Comparison of ENCODE assay signal across 11 mouse cellular contexts in genomic region chr2:106195170-106195569, GRCm38 (mm10).
A peak's percentile ranks its signal among the peaks of the same experiment; 100 is the strongest.
DNase-seq lines count a peak whose midpoint lies in the region; ATAC-seq lines count a peak whose summit lies in the region.
"Had no signal": no experiment of that assay in that cellular context is flagged by ENCODE, and none has a peak within 500 bp of the region (broad histone marks: within the 10 kb centered on the region; RNA-seq: fewer than 3 reads in every experiment).

No protein-coding gene starts in this region.

- no peak overlapping the region for H3K4me3 ChIP-seq in embryonic facial prominence, embryonic 12.5 days
- H3K4me3 ChIP-seq in hindbrain, embryonic 14.5 days (replicated peaks; ENCODE audit: low read length): 0 out of 2 replicates have a peak overlapping the region, but pooled peaks have one; percentile 31
- no peak overlapping the region for H3K4me3 ChIP-seq in neural tube, embryonic 15.5 days (replicated peaks)
- H3K4me3 ChIP-seq: megakaryocyte, embryonic 14.5 days; stomach, embryonic 15.5 days had no signal

- H3K4me1 ChIP-seq in embryonic facial prominence, embryonic 12.5 days: no peaks in the 10 kb centered on the region
- H3K4me1 ChIP-seq in hindbrain, embryonic 14.5 days (replicated peaks; ENCODE audit: control insufficient read depth, insufficient read depth, low read length): peaks cover 17% of the 10 kb centered on the region
- H3K4me1 ChIP-seq in neural tube, embryonic 15.5 days: peaks cover 18% of the 10 kb centered on the region

- no peaks in the 10 kb centered on the region for H3K36me3 ChIP-seq in embryonic facial prominence, embryonic 12.5 days
- H3K36me3 ChIP-seq in hindbrain, embryonic 14.5 days (replicated peaks; ENCODE audit: control insufficient read depth, insufficient read depth): no peaks in the 10 kb centered on the region
- H3K36me3 ChIP-seq in neural tube, embryonic 15.5 days: no peaks in the 10 kb centered on the region
- H3K36me3 ChIP-seq: stomach, embryonic 15.5 days had no signal

- H3K9me3 ChIP-seq in embryonic facial prominence, embryonic 12.5 days: peaks cover under 1% of the 10 kb centered on the region; the same call in 1 of the 2 replicates
- H3K9me3 ChIP-seq in hindbrain, embryonic 14.5 days (ENCODE audit: control insufficient read depth, low read length): 0 out of 2 replicates have a peak, but pooled peaks cover 1% of the 10 kb centered on the region
- H3K9me3 ChIP-seq in neural tube, embryonic 15.5 days (replicated peaks): no peaks in the 10 kb centered on the region
- H3K9me3 ChIP-seq: stomach, embryonic 15.5 days had no signal

- no peak overlapping the region for H3K9ac ChIP-seq in embryonic facial prominence, embryonic 12.5 days
- H3K9ac ChIP-seq in hindbrain, embryonic 14.5 days: 0 out of 2 replicates have a peak overlapping the region, but pooled peaks have one; percentile 60
- H3K9ac ChIP-seq in neural tube, embryonic 15.5 days (replicated peaks): no peak overlapping the region
- H3K9ac ChIP-seq: liver, embryonic 14.5 days; stomach, embryonic 15.5 days had no signal

- no peak for ATAC-seq in embryonic facial prominence, embryonic 12.5 days (ENCODE audit: insufficient number of reproducible peaks, insufficient read depth, low FRiP score, low TSS enrichment)
- ATAC-seq in hindbrain, embryonic 14.5 days (ENCODE audit: low FRiP score): peak; percentile 59; the same call in 1 of the 2 replicates
- ATAC-seq in neural tube, embryonic 15.5 days (ENCODE audit: low FRiP score): peak; percentile 32; the same call in 1 of the 2 replicates

- peak; percentile 46 for DNase-seq in adrenal gland, postnatal 25 days
- DNase-seq in adrenal gland, postnatal 4 days (ENCODE audit: low spot score in 2 of 2): no peak
- DNase-seq in hindbrain, embryonic 14.5 days (ENCODE audit: low spot score): peak; percentile 58
- no peak for DNase-seq in gastrocnemius, postnatal 36 days
- no peak for DNase-seq in left cerebral cortex, adult 8-10 months (ENCODE audit: low spot score in 2 of 2)
- DNase-seq in lung, postnatal 36 days: no peak

- intact Hi-C loops in gastrocnemius, postnatal 36 days (cut with DNase I): no loop called here

- WGBS in embryonic facial prominence, embryonic 12.5 days: 9% methylated on average over 6 of the region's 7 CpGs
- WGBS in hindbrain, embryonic 14.5 days: 6% methylated on average over 7 of the region's 7 CpGs
- 6% methylated on average over 7 of the region's 7 CpGs for WGBS in neural tube, embryonic 15.5 days

- H3K27me3 ChIP-seq in embryonic facial prominence, embryonic 12.5 days: peaks cover 11% of the 10 kb centered on the region
- H3K27me3 ChIP-seq in hindbrain, embryonic 14.5 days (ENCODE audit: control insufficient read depth, insufficient read depth, low read length): no peaks in the 10 kb centered on the region; the same call in 1 of the 2 replicates
- H3K27me3 ChIP-seq in neural tube, embryonic 15.5 days (replicated peaks): 0 out of 2 replicates have a peak, but pooled peaks cover 3% of the 10 kb centered on the region

- H3K27ac ChIP-seq in embryonic facial prominence, embryonic 12.5 days: no peak overlapping the region
- no peak overlapping the region for H3K27ac ChIP-seq in hindbrain, embryonic 14.5 days
- H3K27ac ChIP-seq in neural tube, embryonic 15.5 days (replicated peaks): no peak overlapping the region
- H3K27ac ChIP-seq: liver, embryonic 14.5 days; stomach, embryonic 15.5 days had no signal

- peak overlapping the region; percentile 59 for H3K4me2 ChIP-seq in embryonic facial prominence, embryonic 12.5 days (replicated peaks)
- H3K4me2 ChIP-seq in hindbrain, embryonic 14.5 days (replicated peaks): peak overlapping the region; percentile 69
- peak overlapping the region; percentile 71 for H3K4me2 ChIP-seq in neural tube, embryonic 15.5 days

Comparison
In these comparisons a context has a peak if more than half of its experiments do, and no peak if none do; other contexts are left out.
1. DNase-seq: peak in adrenal gland, postnatal 25 days (single experiment) and hindbrain, embryonic 14.5 days (single experiment); none in adrenal gland, postnatal 4 days (0 of 2), gastrocnemius, postnatal 36 days (0 of 2), left cerebral cortex, adult 8-10 months (0 of 2) and lung, postnatal 36 days (single experiment).
2. Peak in every context shown above with its lines, with median percentiles within 50 percentile points of each other: H3K4me2 ChIP-seq.